Mouse (Mus musculus): Measurements from ENCODE around the gene Tbc1d17. TPM values are rescaled to one million over a fixed set of nuclear protein-coding genes. Genes with fewer than 3 reads are reported as not detected.

The Tbc1d17 gene
- total RNA-seq, 4 experiments from 2014 or later: 76.4 to 88.3 (median 82.2) TPM

GRCm38 (mm10) chr7:44854356-44855031, 5.6 kb upstream of the Tbc1d17 start:
- peak in 1 of 2 experiments; percentile 63 for DNase-seq (ENCODE audit: low spot score in 2 of 2)

- DNase-seq (ENCODE audit: low spot score in 2 of 2): no peak
Observed at GRCm38 (mm10) chr7:44853596-44854355, 4.9 kb upstream of the Tbc1d17 start.

GRCm38 (mm10) chr7:44853065-44853464, 4.2 kb upstream of the Tbc1d17 start:
- no peak for DNase-seq (ENCODE audit: low spot score in 2 of 2)

- no peak for DNase-seq (ENCODE audit: low spot score in 2 of 2)
Observed at GRCm38 (mm10) chr7:44852259-44853027, 3.6 kb upstream of the Tbc1d17 start.

GRCm38 (mm10) chr7:44851625-44852234, 2.9 kb upstream of the Tbc1d17 start:
- no peak for DNase-seq (ENCODE audit: low spot score in 2 of 2)

- no peak for DNase-seq (ENCODE audit: low spot score in 2 of 2)
Observed at GRCm38 (mm10) chr7:44850789-44851624, 2.1 kb upstream of the Tbc1d17 start.

- no peak for DNase-seq (ENCODE audit: low spot score in 2 of 2)
Observed at GRCm38 (mm10) chr7:44850146-44850545, 1.3 kb upstream of the Tbc1d17 start.

- DNase-seq (ENCODE audit: low spot score in 2 of 2): peak; percentile 84 to 95
Observed at GRCm38 (mm10) chr7:44849416-44850111, 685 bp upstream of the Tbc1d17 start.

GRCm38 (mm10) chr7:44847772-44848171, 1.1 kb downstream of the Tbc1d17 start:
- DNase-seq (ENCODE audit: low spot score in 2 of 2): no peak

- peak in 1 of 2 experiments; percentile 50 for DNase-seq (ENCODE audit: low spot score in 2 of 2)
Observed at GRCm38 (mm10) chr7:44846804-44847203, 2.1 kb downstream of the Tbc1d17 start.

- DNase-seq (ENCODE audit: low spot score in 2 of 2): no peak
Observed at GRCm38 (mm10) chr7:44845006-44845405, 3.9 kb downstream of the Tbc1d17 start.

- DNase-seq (ENCODE audit: low spot score in 2 of 2): no peak
Observed at GRCm38 (mm10) chr7:44841825-44842463, 6.9 kb downstream of the Tbc1d17 start.

GRCm38 (mm10) chr7:44840426-44840825, 8.5 kb downstream of the Tbc1d17 start:
- no peak for DNase-seq (ENCODE audit: low spot score in 2 of 2)

GRCm38 (mm10) chr7:44839491-44840191, 9.2 kb downstream of the Tbc1d17 start:
- DNase-seq (ENCODE audit: low spot score in 2 of 2): peak in 1 of 2 experiments; percentile 52

GRCm38 (mm10) chr7:44839171-44839490, 9.7 kb downstream of the Tbc1d17 start:
- DNase-seq (ENCODE audit: low spot score in 2 of 2): no peak

GRCm38 (mm10) chr7:44838073-44838472, 10.8 kb downstream of the Tbc1d17 start:
- DNase-seq (ENCODE audit: low spot score in 2 of 2): no peak

GRCm38 (mm10) chr7:44836423-44837053, 12.3 kb downstream of the Tbc1d17 start:
- no peak for DNase-seq (ENCODE audit: low spot score in 2 of 2)

GRCm38 (mm10) chr7:44836016-44836404, 12.9 kb downstream of the Tbc1d17 start:
- no peak for DNase-seq (ENCODE audit: low spot score in 2 of 2)
